Mouse (Mus musculus) right cerebral cortex, postnatal 36 days (tissue): ENCODE measurements around the gene Hoxa10.

Experiments used
- DNase-seq, 2 experiments: peaks; one replicate each; pipeline ENCODE4 v3.0.0; 2022; ENCODE audit warnings: low spot score in 2 of 2, mixed read lengths in 1 of 2

Hoxa10 gene

DNA sequence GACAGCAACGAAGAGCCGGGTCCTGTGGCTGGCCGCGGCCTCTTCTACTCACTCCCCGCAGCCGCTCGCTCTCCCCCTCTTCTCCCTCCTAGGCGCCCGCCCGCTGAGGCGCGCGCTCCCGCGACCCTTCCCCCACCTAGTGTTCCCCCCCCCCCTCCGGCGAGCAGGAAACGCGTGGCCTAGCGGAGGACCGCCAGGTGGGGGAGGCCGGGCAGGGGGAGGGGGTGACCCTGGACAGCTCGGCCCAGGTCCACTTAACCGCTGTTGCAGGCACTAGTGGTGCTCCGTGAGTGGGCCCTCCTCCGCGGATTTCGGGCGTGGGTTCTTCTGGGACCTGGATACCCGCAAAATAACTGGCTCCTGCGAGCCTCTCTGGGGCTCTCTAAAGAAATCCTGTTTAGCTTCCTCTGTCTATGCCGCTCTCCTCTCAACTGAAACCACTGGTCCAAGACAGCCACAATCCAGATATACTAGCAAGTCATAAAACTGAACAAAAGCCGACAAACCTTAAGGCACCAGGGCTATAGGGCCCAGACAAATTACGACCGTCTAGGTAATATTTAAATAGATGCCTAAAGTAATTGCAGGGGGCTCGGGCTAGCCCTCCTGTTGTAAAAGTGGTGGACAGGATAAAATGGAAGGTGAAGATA, 10.0 kb downstream of the Hoxa10 start, which contains the start of gene Hoxa9:
Hoxa9 (minus strand) TSS at position 574 of the 650 bp plus-strand sequence.
- no peak for DNase-seq

DNA sequence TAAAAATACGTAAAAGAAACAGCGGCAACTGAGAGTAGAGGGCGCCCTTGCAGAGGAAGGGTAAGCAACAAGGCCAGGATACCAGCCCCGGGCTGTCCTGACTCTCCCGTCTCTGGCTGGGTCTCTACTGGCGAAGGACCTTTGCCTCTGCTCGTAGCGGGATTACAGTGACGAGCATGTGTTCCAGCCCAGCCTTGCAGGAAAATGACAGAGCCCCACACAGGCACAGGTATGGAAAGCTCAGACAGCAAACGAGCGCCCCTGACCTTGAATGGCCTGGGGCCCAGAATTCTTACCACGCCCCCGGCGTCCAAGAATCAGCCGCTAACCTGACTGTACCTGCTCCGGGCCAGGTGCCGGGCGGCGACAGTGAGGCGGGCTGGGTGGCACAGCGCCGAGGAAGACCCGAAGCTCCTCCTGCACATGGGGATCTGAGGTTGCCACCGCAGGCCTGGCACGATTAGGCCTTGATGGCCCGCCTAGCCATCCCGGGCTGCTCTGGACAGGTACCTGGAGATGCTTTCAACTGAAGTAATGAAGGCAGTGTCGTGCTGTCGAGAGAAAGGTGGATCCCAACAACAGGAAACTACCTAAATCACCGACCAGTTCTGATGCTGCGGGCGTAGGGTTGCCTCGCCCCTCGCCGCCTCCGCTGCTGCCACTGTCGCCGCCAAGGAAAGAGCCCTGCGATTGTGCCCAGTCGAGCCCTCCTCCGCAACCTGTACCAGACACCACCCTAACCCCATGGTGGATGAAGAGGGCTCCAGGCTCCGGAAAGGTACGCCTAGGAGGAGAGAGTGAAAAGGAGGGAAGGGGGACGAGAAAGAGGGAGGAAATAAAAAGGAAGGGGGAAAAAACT, 10.9 kb downstream of the Hoxa10 start:
- DNase-seq: no peak

DNA sequence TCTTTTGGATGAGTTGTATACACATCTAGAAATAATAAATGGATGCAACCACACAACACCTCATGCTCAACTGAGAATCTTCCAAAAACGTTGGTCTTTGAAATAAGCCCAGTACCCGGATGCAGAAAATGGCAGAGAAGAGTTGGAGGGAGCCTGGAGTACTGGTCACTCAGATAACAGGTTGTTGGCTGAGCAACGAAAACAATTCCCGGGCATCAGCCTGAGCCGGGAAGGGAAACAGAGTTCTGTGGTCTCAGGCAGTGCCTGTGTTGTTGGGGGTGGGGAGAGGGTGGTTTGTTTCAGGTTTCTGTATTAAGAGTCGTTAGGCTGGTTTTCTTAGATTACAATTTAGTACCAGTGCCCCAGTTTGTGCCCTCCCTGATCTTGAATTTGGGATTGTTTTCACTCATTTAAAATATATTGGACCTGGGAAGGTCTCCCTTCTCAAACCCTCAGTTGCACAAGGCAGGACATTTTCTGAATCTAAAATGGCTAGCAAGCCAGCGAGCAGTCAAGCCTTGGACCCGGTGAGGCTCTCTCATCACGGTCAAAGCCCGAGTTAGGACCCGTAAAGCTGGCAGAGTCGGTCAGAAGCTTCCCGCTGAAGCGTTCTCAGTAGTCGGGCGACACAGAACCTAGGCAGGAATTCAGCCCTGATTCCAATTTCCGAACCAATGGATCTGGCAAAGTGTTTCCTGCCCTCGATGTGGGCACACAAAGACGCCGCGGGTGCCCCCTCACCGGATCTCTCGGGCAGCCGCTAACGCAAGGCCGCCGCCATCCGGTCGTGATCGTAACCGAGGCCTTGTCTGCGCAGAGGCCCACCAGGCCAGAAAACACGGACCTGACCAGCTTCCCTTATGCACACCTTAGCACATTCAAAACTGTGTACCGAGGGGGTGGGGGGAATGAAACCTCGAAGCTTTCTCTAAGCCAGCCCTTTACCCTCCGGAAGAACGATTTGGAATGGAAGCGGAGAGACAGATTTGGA, 11.9 kb downstream of the Hoxa10 start:
- DNase-seq: no peak

DNA sequence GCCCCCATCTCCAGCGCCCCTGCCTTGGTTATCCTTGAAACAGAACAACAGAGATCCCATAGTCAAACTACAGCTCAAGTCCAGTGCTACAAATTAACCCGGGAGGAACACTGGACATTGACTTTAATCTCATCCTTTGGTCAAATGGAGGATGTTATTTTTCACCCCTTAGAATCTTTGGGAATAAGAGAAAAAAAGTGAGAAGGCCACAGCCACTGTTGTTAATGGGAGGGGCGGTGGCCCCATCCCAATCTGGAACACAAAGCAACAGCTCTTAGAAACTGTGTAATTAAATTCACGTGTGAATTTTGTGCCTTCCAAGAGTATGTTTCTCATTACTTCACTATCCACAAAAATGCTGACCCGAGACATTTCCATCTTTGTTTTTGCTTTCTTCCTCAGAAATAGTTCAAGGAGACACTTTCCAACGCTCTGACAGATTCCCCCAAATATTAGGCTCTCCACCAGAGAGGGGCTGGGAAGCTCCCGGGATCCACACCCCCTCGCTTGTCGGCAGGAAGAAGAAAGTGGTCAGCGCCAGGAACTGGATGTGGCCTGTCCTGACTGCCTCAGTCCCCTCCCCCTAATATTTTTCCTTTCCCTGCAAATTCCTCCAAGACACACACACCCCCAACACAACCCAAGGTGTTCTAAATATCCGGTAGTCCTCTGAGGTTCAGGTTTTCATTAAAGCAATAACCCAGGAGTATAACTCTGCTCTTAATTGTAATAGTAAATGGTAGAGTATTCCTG, 13.0 kb downstream of the Hoxa10 start:
- no peak for DNase-seq

DNA sequence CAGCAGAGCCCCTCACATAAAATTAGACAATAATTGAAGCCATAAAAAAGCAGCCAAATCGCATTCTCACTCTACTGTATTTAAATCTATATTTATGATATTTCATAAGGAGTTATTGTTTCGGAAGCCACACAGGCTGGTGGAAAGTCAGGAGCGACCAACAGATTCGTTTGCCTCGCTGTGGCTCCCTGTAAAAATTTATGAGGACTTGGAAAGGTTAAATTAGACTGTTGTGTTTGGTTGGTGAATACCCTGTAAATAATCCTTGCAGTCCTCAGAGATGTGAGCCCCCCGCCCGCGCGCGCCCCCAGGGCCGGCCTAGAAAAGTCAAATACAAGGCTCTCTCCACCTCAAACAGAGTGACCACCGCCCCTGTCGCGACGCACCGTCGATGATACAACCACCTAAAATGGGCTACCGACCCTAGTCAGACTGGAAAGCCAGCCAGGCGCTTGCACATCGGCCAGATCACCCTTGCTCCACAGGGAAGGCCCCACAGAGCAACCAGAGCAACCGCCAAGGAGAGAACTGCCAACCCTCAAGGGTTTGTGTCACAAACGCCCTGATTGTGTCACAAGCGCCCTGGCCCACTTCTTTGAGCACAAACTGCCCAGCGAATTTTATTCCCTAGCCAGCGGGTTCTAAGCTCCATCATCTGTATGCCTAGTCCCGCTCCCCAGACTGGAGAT, 13.9 kb downstream of the Hoxa10 start:
- DNase-seq: no peak

DNA sequence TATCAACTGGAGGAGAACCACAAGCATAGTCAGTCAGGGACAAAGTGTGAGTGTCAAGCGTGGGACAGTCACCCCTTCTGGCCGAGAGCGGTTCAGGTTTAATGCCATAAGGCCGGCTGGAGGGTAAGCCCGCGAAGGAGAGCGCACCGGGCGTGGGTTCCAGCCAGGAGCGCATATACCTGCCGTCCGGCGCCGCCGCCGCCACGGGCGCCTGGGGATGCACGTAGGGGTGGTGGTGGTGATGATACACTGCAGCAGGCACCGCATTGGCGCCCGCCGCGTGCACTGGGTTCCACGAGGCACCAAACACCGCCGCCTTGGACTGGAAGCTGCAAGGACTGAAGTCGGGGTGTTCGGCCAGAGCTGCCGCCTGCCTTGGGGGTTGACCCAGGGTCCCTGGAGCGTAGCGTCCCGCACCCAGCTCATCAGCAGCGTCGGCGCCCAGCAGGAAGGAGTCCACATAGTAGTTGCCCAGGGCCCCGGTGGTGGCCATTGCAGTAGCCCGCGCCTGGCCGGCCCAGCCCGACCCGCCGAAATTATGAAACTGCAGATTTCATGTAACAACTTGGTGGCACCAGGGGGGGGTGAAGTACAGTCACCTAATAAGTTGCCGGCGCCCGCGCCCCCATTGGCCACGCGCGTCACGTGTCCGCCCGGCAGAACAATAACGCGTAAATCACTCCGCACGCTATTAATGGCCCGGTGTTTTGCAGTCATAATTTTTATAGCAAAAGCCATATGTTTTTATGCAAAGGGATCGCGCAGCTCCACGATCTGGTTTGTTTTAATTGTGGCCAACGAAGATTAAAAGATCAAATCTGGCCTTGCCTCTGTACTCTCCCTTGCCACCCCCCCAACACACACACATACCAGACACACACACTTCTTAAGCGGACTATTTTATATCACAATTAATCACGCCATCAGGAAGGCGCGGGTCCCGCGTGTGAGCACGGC, 14.8 kb downstream of the Hoxa10 start:
- no peak for DNase-seq

DNA sequence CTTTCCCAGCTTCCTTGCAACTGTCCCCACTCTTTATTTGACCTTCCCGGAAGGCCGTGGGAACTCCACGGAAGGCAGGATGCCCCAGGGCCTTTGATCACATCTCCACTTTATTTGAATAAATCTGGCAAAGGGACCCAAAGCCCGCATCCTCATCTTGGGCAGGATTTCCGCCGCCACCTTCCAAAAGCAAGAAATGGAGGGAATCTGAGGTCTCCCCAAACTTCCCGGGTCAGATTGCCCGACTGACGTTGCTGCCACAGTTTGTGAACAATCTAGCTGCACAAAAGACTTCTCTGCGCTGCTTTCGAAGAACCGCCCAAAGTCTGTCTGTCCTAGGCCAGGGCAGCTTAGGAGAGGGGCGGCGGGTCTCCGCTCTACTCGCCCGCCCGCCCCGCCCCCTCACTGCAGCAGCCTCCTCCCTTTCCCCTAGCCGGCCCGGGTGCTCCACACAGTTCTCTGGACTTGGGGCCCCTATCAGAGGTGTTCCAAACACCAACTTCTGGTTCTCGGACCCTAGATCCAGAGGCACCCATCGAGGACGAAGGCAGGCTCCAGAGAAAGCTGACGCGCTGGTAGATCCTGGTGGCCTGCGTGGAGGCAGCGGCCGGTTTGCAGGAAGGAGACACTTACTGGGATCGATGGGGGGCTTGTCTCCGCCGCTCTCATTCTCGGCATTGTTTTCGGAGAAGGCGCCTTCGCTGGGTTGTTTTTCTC, 15.6 kb downstream of the Hoxa10 start:
- DNase-seq: no peak

DNA sequence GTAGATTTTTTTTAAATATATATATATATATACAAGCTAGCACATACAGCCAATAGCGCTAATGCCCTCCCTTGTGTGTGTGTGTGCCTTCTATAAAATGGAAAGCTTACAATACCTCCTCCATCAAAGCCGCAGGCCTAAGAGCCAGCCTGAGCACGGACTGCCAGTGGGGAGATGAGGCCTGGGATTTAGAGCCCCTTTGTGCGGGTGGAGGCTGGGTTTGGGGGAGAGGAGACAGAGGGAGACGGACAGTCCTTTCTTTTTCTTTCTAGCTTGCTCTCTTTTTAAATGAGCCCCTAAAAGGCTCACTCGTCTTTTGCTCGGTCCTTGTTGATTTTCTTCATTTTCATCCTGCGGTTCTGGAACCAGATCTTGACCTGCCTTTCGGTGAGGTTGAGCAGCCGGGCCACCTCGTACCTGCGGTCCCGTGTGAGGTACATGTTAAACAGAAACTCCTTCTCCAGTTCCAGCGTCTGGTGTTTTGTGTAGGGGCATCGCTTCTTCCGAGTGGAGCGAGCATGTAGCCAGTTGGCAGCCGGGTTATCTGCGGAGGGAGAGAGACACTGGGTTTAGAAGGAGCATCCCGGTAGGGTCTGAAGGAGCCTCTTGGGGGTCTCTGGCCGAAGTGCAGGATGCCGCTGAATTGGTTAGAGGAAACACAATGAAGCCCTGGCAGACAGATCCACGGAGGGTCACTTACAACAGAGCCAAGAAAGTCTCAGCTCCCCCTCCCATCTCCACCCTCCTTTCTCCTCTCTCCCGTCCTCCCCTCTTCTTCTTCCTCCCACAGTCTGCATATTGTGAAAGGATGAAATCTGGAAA, 16.5 kb downstream of the Hoxa10 start:
- DNase-seq: no peak

DNA sequence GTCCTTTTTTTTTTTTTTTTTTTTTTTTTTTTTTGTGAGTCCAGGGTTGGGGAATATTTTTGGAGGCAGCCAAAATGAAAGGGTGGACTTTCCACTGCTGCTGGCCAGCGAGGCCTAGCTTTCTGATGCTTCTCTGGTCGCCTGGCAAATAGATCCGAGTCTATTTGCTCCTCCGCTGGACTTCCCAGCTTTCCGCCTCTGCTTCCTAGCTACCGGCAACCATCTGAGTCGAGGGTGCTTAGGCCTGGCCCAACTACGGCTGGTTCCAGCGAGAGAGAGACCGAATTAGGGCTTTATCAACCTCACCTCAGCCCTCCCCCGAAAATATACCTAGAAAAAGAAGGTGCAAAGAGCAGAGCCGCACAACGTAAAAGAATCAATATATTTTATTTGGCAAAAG, 17.9 kb downstream of the Hoxa10 start:
- DNase-seq: no peak

DNA sequence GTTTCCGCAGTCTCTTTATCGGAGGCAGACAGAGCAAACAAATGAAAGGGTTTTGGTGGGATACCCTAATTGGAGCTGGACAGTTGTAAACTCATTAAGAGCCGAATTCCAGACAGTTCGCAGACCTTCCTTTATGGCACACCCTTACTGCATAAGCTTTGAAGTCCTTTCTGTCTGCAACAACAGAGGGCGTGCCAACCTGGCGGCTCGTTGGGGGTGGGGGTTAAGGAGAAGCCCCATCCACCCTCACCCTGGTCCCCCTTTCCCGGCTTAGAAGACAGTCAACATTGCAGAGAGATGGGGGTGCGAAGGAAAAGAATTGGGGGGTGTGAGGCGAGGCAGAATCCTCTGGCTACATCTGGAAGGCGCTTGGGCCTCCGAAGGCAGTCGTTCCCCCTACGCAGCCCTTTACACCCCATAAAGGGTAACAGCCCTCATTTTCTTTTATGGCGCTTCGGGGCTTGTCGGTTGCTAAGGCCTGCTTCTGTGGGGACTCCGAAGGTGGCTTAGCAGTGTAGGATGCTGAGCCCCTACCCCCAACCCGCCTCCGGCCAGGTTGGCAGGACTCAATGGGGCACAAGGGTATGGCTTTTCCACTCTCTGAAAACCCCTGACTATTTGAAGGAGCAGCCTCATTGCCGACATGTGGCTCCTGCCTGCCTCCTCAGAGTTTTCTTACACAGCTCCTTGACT, 18.5 kb downstream of the Hoxa10 start:
- DNase-seq: no peak

DNA sequence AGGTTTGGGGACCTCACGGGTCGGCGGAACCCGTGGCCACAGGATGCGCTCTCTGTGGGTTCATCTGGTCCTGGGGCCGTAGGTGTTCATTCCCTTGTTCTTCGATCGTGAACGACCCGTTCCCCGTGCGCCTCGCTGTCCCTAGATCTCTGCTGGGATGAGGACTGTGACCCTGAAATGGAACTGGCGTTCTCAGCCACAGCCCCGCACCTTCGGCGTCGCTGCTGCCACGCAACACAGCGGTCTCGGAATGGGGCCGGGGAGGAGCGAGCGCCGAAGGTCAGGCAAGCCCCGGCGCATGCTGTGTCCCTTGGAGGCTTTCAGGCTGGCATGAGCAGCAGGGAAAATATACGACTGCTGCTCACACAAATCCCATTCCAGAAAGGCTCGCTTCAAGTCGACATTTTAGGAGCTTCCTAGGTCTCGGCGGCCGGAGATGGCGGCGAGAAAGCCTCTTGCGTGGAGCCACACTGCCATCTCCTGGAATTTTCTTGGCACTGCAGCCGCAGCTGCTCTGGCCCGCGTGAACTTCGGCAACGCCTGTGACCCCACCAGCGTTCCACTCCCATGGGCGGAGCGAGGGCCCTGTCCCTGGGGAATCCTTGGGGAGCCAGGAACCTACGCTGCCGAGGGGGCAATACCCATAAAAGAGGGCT, 19.2 kb downstream of the Hoxa10 start, which contains the start of gene Hoxa7:
Hoxa7 (minus strand) TSS at position 518 of the 656 bp plus-strand sequence.
- peak; percentile 36 to 50 for DNase-seq

DNA sequence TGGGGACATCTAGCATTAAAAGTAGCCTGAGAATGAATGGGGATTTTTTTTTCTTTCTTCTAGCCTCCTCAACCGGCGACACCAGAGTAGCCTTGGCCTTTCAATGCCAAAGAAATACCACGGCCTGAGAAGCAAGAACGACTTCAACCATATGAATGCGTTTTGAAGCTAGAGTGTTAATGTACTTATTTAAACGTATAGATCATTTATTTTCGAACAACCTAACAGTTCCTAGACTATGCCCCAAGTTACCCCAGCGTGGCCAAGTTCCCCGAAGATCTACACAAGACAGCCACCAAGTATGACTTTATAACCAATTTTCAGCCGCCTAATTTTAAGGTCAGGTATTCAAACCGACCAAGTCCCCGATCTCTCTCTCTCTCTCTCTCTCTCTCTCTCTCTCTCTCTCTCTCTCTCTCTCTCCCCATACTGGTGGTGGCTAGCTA, 19.8 kb downstream of the Hoxa10 start:
- DNase-seq: no peak

DNA sequence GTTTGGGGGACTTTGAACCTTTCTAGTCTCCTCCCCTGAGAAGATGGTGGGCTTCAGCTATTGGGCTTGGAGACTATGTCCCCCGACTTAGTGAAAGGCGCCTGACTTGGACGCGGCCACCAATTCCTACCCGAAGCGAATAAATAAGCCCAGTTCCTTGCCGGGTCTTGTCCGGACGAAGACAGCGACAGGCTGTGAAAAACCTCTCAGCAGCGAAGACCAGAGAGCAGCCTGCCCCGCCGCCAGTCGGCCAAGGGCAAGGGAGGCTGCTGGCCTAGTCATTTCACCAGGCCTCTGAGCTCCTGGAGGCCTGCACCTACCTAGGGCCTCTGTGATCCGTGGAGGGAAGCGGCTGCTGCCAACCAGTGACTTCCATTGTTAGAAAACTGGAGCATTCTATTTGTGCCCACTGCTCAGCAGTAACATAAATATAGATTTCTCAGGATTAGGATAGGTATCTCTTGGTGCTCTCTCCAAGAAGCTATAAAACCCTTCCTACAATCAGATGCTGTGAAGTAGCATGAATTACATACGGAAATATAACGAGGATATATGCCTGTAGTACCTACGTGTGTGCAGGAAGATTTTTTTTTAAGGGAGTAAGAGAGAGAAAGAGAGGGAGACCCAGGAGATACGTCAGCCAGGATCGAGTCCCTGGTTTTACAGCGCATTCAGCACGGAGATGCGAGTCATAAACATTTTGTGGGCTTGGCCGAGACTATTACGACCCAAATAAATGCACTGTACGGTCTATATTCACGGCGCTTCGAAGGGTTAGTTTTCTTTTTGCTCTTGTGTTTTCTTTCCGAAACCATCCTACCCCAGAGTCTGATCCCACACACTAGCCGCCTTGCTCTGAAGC, 20.4 kb downstream of the Hoxa10 start:
- no peak for DNase-seq

DNA sequence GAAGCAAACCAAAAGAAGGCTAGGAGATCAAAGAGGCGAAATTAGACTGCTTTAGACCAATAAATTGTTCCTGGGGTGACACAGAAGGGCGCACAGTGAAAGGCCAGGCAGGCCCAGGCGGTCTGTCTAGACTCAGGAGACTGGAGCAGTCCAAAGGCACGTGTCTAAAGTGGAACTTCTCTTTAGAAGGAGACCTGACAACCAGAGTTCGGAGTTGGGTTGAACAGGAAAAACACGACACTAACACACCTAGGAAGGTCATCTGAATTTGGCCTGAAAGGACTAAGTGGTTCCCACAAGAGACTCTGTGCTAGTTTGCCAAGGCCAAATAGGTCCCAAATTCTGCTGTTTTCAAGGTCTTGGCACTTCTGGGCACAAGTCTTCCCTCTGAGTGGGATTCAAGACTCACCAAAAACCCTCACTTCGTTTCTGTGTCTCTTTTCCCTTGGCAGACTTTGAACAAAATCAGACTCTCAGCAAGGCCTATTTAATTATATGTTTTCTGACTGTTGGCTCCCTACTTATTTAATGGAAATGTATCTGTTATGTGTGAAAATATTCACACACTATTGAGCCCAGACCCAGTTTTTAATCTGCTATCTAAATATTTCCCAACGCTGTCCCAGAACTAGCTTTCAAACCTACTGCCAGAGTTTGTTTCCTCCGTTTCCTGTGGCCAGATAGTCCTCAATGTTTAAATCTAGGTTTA, 21.3 kb downstream of the Hoxa10 start:
- no peak for DNase-seq

DNA sequence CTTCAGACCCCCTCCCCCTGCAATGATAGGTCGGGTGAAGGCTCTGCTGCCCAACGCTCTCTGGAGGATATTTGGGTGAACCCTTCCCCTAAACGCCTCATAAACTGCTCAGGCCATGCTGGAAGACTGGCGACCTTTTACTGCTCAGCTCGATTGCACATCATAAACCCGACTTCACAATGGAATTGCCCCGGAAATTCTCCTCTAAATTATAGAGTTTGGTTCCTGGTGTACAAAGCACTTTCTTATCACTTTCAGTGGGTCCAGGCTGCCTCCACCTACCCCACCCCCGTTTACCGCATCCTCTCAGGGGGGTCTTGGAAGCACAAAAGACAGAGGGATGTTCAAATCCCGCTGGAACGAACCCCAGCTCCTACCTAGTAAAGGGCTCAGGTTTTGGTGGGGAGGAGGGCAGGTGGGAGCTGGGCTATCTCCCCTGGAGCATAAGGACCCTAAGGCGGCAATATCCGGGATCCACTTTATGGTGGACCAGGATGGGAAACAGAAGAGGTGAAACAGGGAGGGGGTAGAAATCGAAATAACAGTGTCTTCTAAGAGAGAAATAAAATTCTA, 21.9 kb downstream of the Hoxa10 start:
- DNase-seq: no peak
